Mouse (Mus musculus) frontal cortex, postnatal 10 days (tissue): ENCODE measurements around the gene Nsd2.
A peak's percentile ranks its signal among the peaks of the same experiment; 100 is the strongest.
"Not testable (repeated sequence)": the region's sequence is repeated elsewhere in the genome, so short reads cannot be mapped to it uniquely, and the experiment has no call there.

Experiments
- DNase-seq, 2 experiments: peaks; one replicate each; pipeline ENCODE4 v3.0.0; 2022; ENCODE audit warnings: low spot score in 2 of 2, mixed read lengths in 1 of 2

The Nsd2 gene

GRCm38 (mm10) chr5:33851466-33851865 lies 30.9 kb downstream of the Nsd2 start:
- DNase-seq: no peak

- DNase-seq: no peak
Observed at GRCm38 (mm10) chr5:33853086-33853485, 32.6 kb downstream of the Nsd2 start.

GRCm38 (mm10) chr5:33854019-33854418 lies 33.5 kb downstream of the Nsd2 start:
- no peak for DNase-seq

GRCm38 (mm10) chr5:33857693-33858092 lies 37.2 kb downstream of the Nsd2 start:
- no peak for DNase-seq

- DNase-seq: no peak
Observed at GRCm38 (mm10) chr5:33875472-33875871, 54.9 kb downstream of the Nsd2 start.

GRCm38 (mm10) chr5:33881118-33881517 lies 60.6 kb downstream of the Nsd2 start:
- DNase-seq: no peak

- no peak for DNase-seq
Observed at GRCm38 (mm10) chr5:33893406-33893805, 72.9 kb downstream of the Nsd2 start.

GRCm38 (mm10) chr5:33895116-33895515 lies 74.6 kb downstream of the Nsd2 start:
- DNase-seq: no peak

GRCm38 (mm10) chr5:33897158-33897557 lies 76.6 kb downstream of the Nsd2 start:
- peak in 1 of 2 experiments; percentile 2 for DNase-seq

- DNase-seq: no peak
Observed at GRCm38 (mm10) chr5:33898671-33899070, 78.1 kb downstream of the Nsd2 start.

GRCm38 (mm10) chr5:33899245-33899644 lies 78.7 kb downstream of the Nsd2 start:
- no peak for DNase-seq

GRCm38 (mm10) chr5:33900101-33900500 lies 79.6 kb downstream of the Nsd2 start:
- DNase-seq: no peak

- peak in 1 of 2 experiments; percentile 2 for DNase-seq
Observed at GRCm38 (mm10) chr5:33900701-33901263, 80.3 kb downstream of the Nsd2 start.

GRCm38 (mm10) chr5:33901278-33901677 lies 80.8 kb downstream of the Nsd2 start:
- peak in 1 of 2 experiments; percentile 0 for DNase-seq

GRCm38 (mm10) chr5:33902696-33903095 lies 82.2 kb downstream of the Nsd2 start:
- no peak for DNase-seq

- DNase-seq: no peak
Observed at GRCm38 (mm10) chr5:33903176-33903575, 82.7 kb downstream of the Nsd2 start.

- not testable (repeated sequence) for DNase-seq
Observed at GRCm38 (mm10) chr5:33915031-33915430, 94.5 kb downstream of the Nsd2 start.

- peak in 1 of 2 experiments; percentile 0 for DNase-seq
Observed at GRCm38 (mm10) chr5:33916616-33917015, 96.1 kb downstream of the Nsd2 start.

- no peak for DNase-seq
Observed at GRCm38 (mm10) chr5:33919466-33919865, 98.9 kb downstream of the Nsd2 start.

GRCm38 (mm10) chr5:33920037-33920436 lies 99.5 kb downstream of the Nsd2 start:
- no peak for DNase-seq

GRCm38 (mm10) chr5:33920924-33921323 lies 100.4 kb downstream of the Nsd2 start:
- no peak for DNase-seq

- no peak for DNase-seq
Observed at GRCm38 (mm10) chr5:33921486-33922235, 101.1 kb downstream of the Nsd2 start.

- no peak for DNase-seq
Observed at GRCm38 (mm10) chr5:33922566-33922965, 102.0 kb downstream of the Nsd2 start.
